Mouse (Mus musculus): ENCODE results near the gene Dnhd1. TPM values are rescaled to one million over a fixed set of nuclear protein-coding genes. Genes with fewer than 3 reads are reported as not detected.
A peak's percentile ranks its signal among the peaks of the same experiment; 100 is the strongest.
"Not testable (repeated sequence)": the region's sequence is repeated elsewhere in the genome, so short reads cannot be mapped to it uniquely, and the experiment has no call there.

The Dnhd1 gene
- polyA plus RNA-seq, 1 experiment from 2014 or later = 1.4 TPM

- not testable (repeated sequence) for H3K27me3 ChIP-seq (ENCODE audit: control insufficient read depth, insufficient read depth, low read length); H3K9me3 ChIP-seq (replicated peaks; ENCODE audit: control insufficient read depth, low read length); ATAC-seq (ENCODE audit: insufficient read depth, low FRiP score)
- Histone ChIP-seq H3K9ac (ENCODE audit: low read length) (peak overlapping the region; percentile 95), H3K4me1 (ENCODE audit: control insufficient read depth, insufficient read depth, low read length) (peaks cover 20% of the 10 kb centered on the region), H3K27ac (ENCODE audit: low read length) (peak overlapping the region; percentile 95; the same call in 1 of the 2 replicates), H3K4me2 (ENCODE audit: low read depth, low read length) (peak overlapping the region; percentile 73), H3K36me3 (ENCODE audit: control insufficient read depth, insufficient read depth, low read length) (peaks cover 29% of the 10 kb centered on the region), H3K4me3 (replicated peaks; ENCODE audit: low read length) (peak overlapping the region; percentile 93)
- WGBS = 39% methylated on average over 4 of the region's 4 CpGs
Measured at GRCm38 (mm10) chr7:105735464-105735863, 84.8 kb downstream of the Dnhd1 start.

- under 1% methylated on average over 62 of the region's 62 CpGs for WGBS
- H3K4me1 ChIP-seq (ENCODE audit: control insufficient read depth, insufficient read depth, low read length) = peaks cover 24% of the 10 kb centered on the region
- peak; percentile 98 for ATAC-seq (ENCODE audit: insufficient read depth, low FRiP score)
- peak within 1 kb of the TSS; percentile 95 for H3K27ac ChIP-seq (ENCODE audit: low read length)
- H3K4me2 ChIP-seq (ENCODE audit: low read depth, low read length) = peak within 1 kb of the TSS; percentile 73
- peak within 1 kb of the TSS; percentile 95 for H3K9ac ChIP-seq (ENCODE audit: low read length)
- H3K36me3 ChIP-seq (ENCODE audit: control insufficient read depth, insufficient read depth, low read length) = peaks cover 34% of the 10 kb centered on the region
- H3K27me3 ChIP-seq (ENCODE audit: control insufficient read depth, insufficient read depth, low read length) = no peaks in the 10 kb centered on the region
- no peaks in the 10 kb centered on the region for H3K9me3 ChIP-seq (replicated peaks; ENCODE audit: control insufficient read depth, low read length)
- peak within 1 kb of the TSS; percentile 93 for H3K4me3 ChIP-seq (replicated peaks; ENCODE audit: low read length)
Measured at GRCm38 (mm10) chr7:105736264-105736901, 85.8 kb downstream of the Dnhd1 start, which contains the start of gene Ilk. Gene Ilk, plus strand, starts transcription at chr7:105736592.

- Histone ChIP-seq H3K27ac (ENCODE audit: low read length) (peak within 1 kb of the TSS; percentile 97), H3K27me3 (ENCODE audit: control insufficient read depth, insufficient read depth, low read length) (no peaks in the 10 kb centered on the region), H3K9ac (ENCODE audit: low read length) (peak within 1 kb of the TSS; percentile 95), H3K9me3 (replicated peaks; ENCODE audit: control insufficient read depth, low read length) (no peaks in the 10 kb centered on the region), H3K4me3 (replicated peaks; ENCODE audit: low read length) (peak within 1 kb of the TSS; percentile 93), H3K4me1 (ENCODE audit: control insufficient read depth, insufficient read depth, low read length) (peaks cover 24% of the 10 kb centered on the region), H3K36me3 (ENCODE audit: control insufficient read depth, insufficient read depth, low read length) (peaks cover 33% of the 10 kb centered on the region), H3K4me2 (ENCODE audit: low read depth, low read length) (peak within 1 kb of the TSS; percentile 73)
- ATAC-seq (ENCODE audit: insufficient read depth, low FRiP score) = peak; percentile 0; the same call in 1 of the 2 replicates
- under 1% methylated on average over 30 of the region's 30 CpGs for WGBS
Measured at GRCm38 (mm10) chr7:105736911-105737521, 86.4 kb downstream of the Dnhd1 start, which contains the start of gene Rrp8. Gene Rrp8, minus strand, starts transcription at chr7:105737385.

- peak overlapping the region; percentile 69 for H3K4me2 ChIP-seq (ENCODE audit: low read depth, low read length)
- peaks cover 24% of the 10 kb centered on the region for H3K4me1 ChIP-seq (ENCODE audit: control insufficient read depth, insufficient read depth, low read length)
- H3K27ac ChIP-seq (ENCODE audit: low read length) = peak overlapping the region; percentile 95
- WGBS = 25% methylated on average over 3 of the region's 3 CpGs
- H3K4me3 ChIP-seq (replicated peaks; ENCODE audit: low read length) = peak overlapping the region; percentile 93
- ATAC-seq (ENCODE audit: insufficient read depth, low FRiP score) = no peak
- no peaks in the 10 kb centered on the region for H3K27me3 ChIP-seq (ENCODE audit: control insufficient read depth, insufficient read depth, low read length)
- peak overlapping the region; percentile 95 for H3K9ac ChIP-seq (ENCODE audit: low read length)
- H3K36me3 ChIP-seq (ENCODE audit: control insufficient read depth, insufficient read depth, low read length) = peaks cover 28% of the 10 kb centered on the region
- no peaks in the 10 kb centered on the region for H3K9me3 ChIP-seq (replicated peaks; ENCODE audit: control insufficient read depth, low read length)
Measured at GRCm38 (mm10) chr7:105737648-105738047, 87.0 kb downstream of the Dnhd1 start.

GRCm38 (mm10) chr7:105738286-105738685 lies 87.7 kb downstream of the Dnhd1 start:
- Histone ChIP-seq H3K4me2 (ENCODE audit: low read depth, low read length) (peak overlapping the region; percentile 69), H3K4me1 (ENCODE audit: control insufficient read depth, insufficient read depth, low read length) (peaks cover 30% of the 10 kb centered on the region), H3K27me3 (ENCODE audit: control insufficient read depth, insufficient read depth, low read length) (no peaks in the 10 kb centered on the region), H3K36me3 (ENCODE audit: control insufficient read depth, insufficient read depth, low read length) (peaks cover 26% of the 10 kb centered on the region), H3K4me3 (replicated peaks; ENCODE audit: low read length) (peak overlapping the region; percentile 93), H3K9me3 (replicated peaks; ENCODE audit: control insufficient read depth, low read length) (no peaks in the 10 kb centered on the region), H3K27ac (ENCODE audit: low read length) (peak overlapping the region; percentile 97), H3K9ac (ENCODE audit: low read length) (peak overlapping the region; percentile 60)
- ATAC-seq (ENCODE audit: insufficient read depth, low FRiP score) = no peak
- WGBS = 65% methylated on average over 2 of the region's 2 CpGs

- H3K9ac ChIP-seq (ENCODE audit: low read length) = peak overlapping the region; percentile 59
- 25% methylated on average over 3 of the region's 3 CpGs for WGBS
- H3K4me2 ChIP-seq (ENCODE audit: low read depth, low read length) = peak overlapping the region; percentile 69
Measured at GRCm38 (mm10) chr7:105738948-105739347, 88.3 kb downstream of the Dnhd1 start.

GRCm38 (mm10) chr7:105740089-105740795 lies 89.6 kb downstream of the Dnhd1 start:
- Histone ChIP-seq H3K27ac (ENCODE audit: low read length) (peak overlapping the region; percentile 68), H3K4me2 (ENCODE audit: low read depth, low read length) (no peak overlapping the region), H3K9ac (ENCODE audit: low read length) (peak overlapping the region; percentile 31; the same call in 1 of the 2 replicates), H3K4me1 (ENCODE audit: control insufficient read depth, insufficient read depth, low read length) (peaks cover 31% of the 10 kb centered on the region), H3K27me3 (ENCODE audit: control insufficient read depth, insufficient read depth, low read length) (no peaks in the 10 kb centered on the region), H3K36me3 (ENCODE audit: control insufficient read depth, insufficient read depth, low read length) (peaks cover 14% of the 10 kb centered on the region), H3K4me3 (replicated peaks; ENCODE audit: low read length) (no peak overlapping the region), H3K9me3 (replicated peaks; ENCODE audit: control insufficient read depth, low read length) (no peaks in the 10 kb centered on the region)
- 87% methylated on average over 13 of the region's 13 CpGs for WGBS
- no peak for ATAC-seq (ENCODE audit: insufficient read depth, low FRiP score)

More at GRCm38 (mm10) chr7:105738948-105739347, 88.3 kb downstream of the Dnhd1 start:
- Histone ChIP-seq H3K4me3 (replicated peaks; ENCODE audit: low read length) (peak overlapping the region; percentile 93), H3K27me3 (ENCODE audit: control insufficient read depth, insufficient read depth, low read length) (no peaks in the 10 kb centered on the region), H3K4me1 (ENCODE audit: control insufficient read depth, insufficient read depth, low read length) (peaks cover 31% of the 10 kb centered on the region), H3K36me3 (ENCODE audit: control insufficient read depth, insufficient read depth, low read length) (peaks cover 19% of the 10 kb centered on the region), H3K27ac (ENCODE audit: low read length) (peak overlapping the region; percentile 97), H3K9me3 (replicated peaks; ENCODE audit: control insufficient read depth, low read length) (no peaks in the 10 kb centered on the region)
- ATAC-seq (ENCODE audit: insufficient read depth, low FRiP score) = peak; percentile 73

GRCm38 (mm10) chr7:105740851-105741250 lies 90.2 kb downstream of the Dnhd1 start:
- Histone ChIP-seq H3K9ac (ENCODE audit: low read length) (no peak overlapping the region), H3K4me2 (ENCODE audit: low read depth, low read length) (no peak overlapping the region), H3K27me3 (ENCODE audit: control insufficient read depth, insufficient read depth, low read length) (no peaks in the 10 kb centered on the region), H3K27ac (ENCODE audit: low read length) (no peak overlapping the region), H3K4me3 (replicated peaks; ENCODE audit: low read length) (no peak overlapping the region), H3K4me1 (ENCODE audit: control insufficient read depth, insufficient read depth, low read length) (peaks cover 27% of the 10 kb centered on the region), H3K36me3 (ENCODE audit: control insufficient read depth, insufficient read depth, low read length) (peaks cover 14% of the 10 kb centered on the region), H3K9me3 (replicated peaks; ENCODE audit: control insufficient read depth, low read length) (no peaks in the 10 kb centered on the region)
- no peak for ATAC-seq (ENCODE audit: insufficient read depth, low FRiP score)
- 71% methylated on average over 6 of the region's 6 CpGs for WGBS

- ATAC-seq (ENCODE audit: insufficient read depth, low FRiP score) = no peak
- Histone ChIP-seq H3K9me3 (replicated peaks; ENCODE audit: control insufficient read depth, low read length) (no peaks in the 10 kb centered on the region), H3K27me3 (ENCODE audit: control insufficient read depth, insufficient read depth, low read length) (no peaks in the 10 kb centered on the region), H3K4me1 (ENCODE audit: control insufficient read depth, insufficient read depth, low read length) (peaks cover 27% of the 10 kb centered on the region), H3K36me3 (ENCODE audit: control insufficient read depth, insufficient read depth, low read length) (peaks cover 14% of the 10 kb centered on the region), H3K4me2 (ENCODE audit: low read depth, low read length) (no peak overlapping the region), H3K27ac (ENCODE audit: low read length) (no peak overlapping the region), H3K4me3 (replicated peaks; ENCODE audit: low read length) (no peak overlapping the region), H3K9ac (ENCODE audit: low read length) (no peak overlapping the region)
- 89% methylated on average over 9 of the region's 9 CpGs for WGBS
Measured at GRCm38 (mm10) chr7:105741978-105742377, 91.4 kb downstream of the Dnhd1 start.

Measured in stomach, embryonic 16.5 days (tissue).